Mouse (Mus musculus): ENCODE results near the gene Col16a1. TPM values are rescaled to one million over a fixed set of nuclear protein-coding genes. Genes with fewer than 3 reads are reported as not detected.

Col16a1 gene
- polyA plus RNA-seq, 1 experiment from 2014 or later, result 63.0 TPM

DNA sequence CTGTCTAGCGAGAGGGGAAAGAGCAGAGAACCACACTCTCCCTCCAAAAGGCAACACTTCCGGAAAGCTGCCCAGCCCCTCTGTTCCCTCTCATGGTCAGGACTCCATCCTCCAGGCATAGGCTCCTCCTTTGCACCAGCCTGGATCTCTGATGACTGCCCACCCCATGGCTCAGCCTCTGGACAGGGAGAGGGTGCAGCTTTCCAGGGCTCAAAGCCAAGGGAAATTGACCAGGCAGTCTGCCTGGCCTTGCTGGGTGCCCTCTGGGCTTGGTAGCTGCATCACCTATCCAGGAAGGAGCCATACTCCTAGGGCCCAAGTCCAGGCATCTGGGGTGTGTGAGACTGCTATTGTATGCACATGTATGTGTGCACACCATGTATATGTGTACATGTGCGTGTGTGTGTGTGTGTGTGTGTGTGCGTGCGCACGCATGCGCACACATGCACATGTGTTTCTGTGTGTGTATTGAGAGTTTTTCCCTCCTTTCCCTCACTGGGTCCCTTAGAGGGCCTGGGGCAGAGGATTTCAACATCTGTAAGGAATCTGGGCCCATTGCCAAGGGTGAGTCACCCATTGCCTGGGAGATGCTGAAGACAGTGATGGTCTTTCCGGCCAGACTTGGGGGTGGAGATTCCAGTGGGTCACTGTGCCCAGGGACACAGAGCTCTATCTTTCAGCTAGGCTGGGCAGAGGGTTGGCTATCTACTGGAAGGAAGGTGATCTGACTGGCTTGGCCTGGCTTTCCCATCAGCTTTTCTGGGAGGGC is 2.6 kb downstream of the Col16a1 start:
- H3K4me3 ChIP-seq (replicated peaks), result 0 out of 2 replicates have a peak overlapping the region, but pooled peaks have one; percentile 9
- peak overlapping the region; percentile 81 for H3K4me2 ChIP-seq (replicated peaks)
- H3K4me1 ChIP-seq (replicated peaks), result peaks cover 43% of the 10 kb centered on the region
- H3K27me3 ChIP-seq (replicated peaks), result no peaks in the 10 kb centered on the region
- peaks cover 2% of the 10 kb centered on the region; the same call in 1 of the 2 replicates for H3K36me3 ChIP-seq
- H3K27ac ChIP-seq, result peak overlapping the region; percentile 84
- peak; percentile 58 for ATAC-seq
- H3K9ac ChIP-seq, result peak overlapping the region; percentile 26; the same call in 1 of the 2 replicates
- H3K9me3 ChIP-seq, result no peaks in the 10 kb centered on the region
- 67% methylated on average over 8 of the region's 8 CpGs for WGBS

- Histone ChIP-seq H3K9ac (no peak overlapping the region), H3K4me3 (replicated peaks) (no peak overlapping the region), H3K27ac (no peak overlapping the region), H3K36me3 (peaks cover 2% of the 10 kb centered on the region; the same call in 1 of the 2 replicates), H3K9me3 (no peaks in the 10 kb centered on the region), H3K4me2 (replicated peaks) (no peak overlapping the region), H3K4me1 (replicated peaks) (peaks cover 50% of the 10 kb centered on the region), H3K27me3 (replicated peaks) (no peaks in the 10 kb centered on the region)
- 89% methylated on average over 3 of the region's 3 CpGs for WGBS
- no peak for ATAC-seq
These were observed 4.6 kb downstream of the Col16a1 start for GRCm38 (mm10) chr4:130052283-130052682.

DNA sequence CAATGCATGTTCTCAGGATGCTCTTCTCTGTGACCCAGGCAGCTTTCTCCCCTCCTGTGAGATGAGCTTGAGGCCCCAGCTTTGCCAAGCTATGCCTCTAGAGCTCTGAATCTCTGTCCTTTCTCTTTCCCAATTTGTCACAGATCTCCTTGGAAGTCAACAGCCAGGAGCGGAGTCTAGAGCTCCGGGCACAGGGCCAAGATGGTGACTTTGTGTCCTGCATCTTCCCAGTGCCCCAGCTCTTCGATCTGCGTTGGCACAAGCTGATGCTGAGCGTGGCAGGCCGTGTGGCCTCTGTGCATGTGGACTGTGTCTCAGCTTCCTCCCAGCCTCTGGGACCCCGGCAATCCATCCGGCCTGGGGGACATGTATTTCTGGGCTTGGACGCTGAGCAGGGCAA is 5.5 kb downstream of the Col16a1 start:
- Histone ChIP-seq H3K4me2 (replicated peaks) (no peak overlapping the region), H3K4me1 (replicated peaks) (peaks cover 47% of the 10 kb centered on the region), H3K27ac (no peak overlapping the region), H3K36me3 (peaks cover 2% of the 10 kb centered on the region; the same call in 1 of the 2 replicates), H3K4me3 (replicated peaks) (no peak overlapping the region), H3K9me3 (no peaks in the 10 kb centered on the region), H3K27me3 (replicated peaks) (no peaks in the 10 kb centered on the region), H3K9ac (no peak overlapping the region)
- 82% methylated on average over 9 of the region's 9 CpGs for WGBS
- no peak for ATAC-seq

DNA sequence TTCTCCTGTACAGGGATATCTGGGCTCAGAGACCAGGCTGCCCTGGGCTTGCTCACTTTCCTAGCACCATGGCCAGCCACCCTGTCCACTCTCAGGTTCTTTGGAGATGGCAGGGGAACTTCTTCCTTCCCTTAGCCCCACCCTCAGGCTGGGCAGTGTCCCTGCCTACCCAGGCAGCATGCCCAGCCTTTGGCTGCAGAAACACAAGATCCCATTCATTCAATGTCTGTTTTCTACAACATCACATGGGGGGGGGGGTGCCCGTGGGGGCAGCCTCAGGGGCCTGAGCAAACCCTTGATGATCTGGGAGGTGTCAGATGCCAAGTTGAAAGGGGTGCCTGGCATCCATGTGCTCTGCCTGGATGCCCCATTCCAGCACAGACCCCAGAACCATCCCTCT is 7.1 kb downstream of the Col16a1 start:
- no peak overlapping the region for H3K4me3 ChIP-seq (replicated peaks)
- WGBS, result 50% methylated on average over 1 of the region's 1 CpGs
- H3K36me3 ChIP-seq, result peaks cover 2% of the 10 kb centered on the region; the same call in 1 of the 2 replicates
- H3K9ac ChIP-seq, result no peak overlapping the region
- H3K27me3 ChIP-seq (replicated peaks), result no peaks in the 10 kb centered on the region
- H3K9me3 ChIP-seq, result no peaks in the 10 kb centered on the region
- H3K27ac ChIP-seq, result no peak overlapping the region
- no peak for ATAC-seq
- H3K4me1 ChIP-seq (replicated peaks), result peaks cover 36% of the 10 kb centered on the region
- H3K4me2 ChIP-seq (replicated peaks), result no peak overlapping the region

- H3K27ac ChIP-seq, result peak overlapping the region; percentile 58
- peak; percentile 51 for ATAC-seq
- no peak overlapping the region for H3K4me3 ChIP-seq (replicated peaks)
- H3K9me3 ChIP-seq, result no peaks in the 10 kb centered on the region
- H3K9ac ChIP-seq, result no peak overlapping the region
- no peaks in the 10 kb centered on the region for H3K27me3 ChIP-seq (replicated peaks)
- WGBS, result 66% methylated on average over 14 of the region's 14 CpGs
- H3K4me2 ChIP-seq (replicated peaks), result no peak overlapping the region
- peaks cover 30% of the 10 kb centered on the region for H3K4me1 ChIP-seq (replicated peaks)
- H3K36me3 ChIP-seq, result peaks cover 2% of the 10 kb centered on the region; the same call in 1 of the 2 replicates
These were observed 7.7 kb downstream of the Col16a1 start for GRCm38 (mm10) chr4:130055160-130056010.

GRCm38 (mm10) chr4:130056011-130056322 is 8.3 kb downstream of the Col16a1 start:
- 64% methylated on average over 3 of the region's 3 CpGs for WGBS
- ATAC-seq, result peak; percentile 27
- Histone ChIP-seq H3K4me2 (replicated peaks) (no peak overlapping the region), H3K9me3 (no peaks in the 10 kb centered on the region), H3K4me3 (replicated peaks) (no peak overlapping the region), H3K36me3 (peaks cover 2% of the 10 kb centered on the region; the same call in 1 of the 2 replicates), H3K27me3 (replicated peaks) (no peaks in the 10 kb centered on the region), H3K9ac (no peak overlapping the region), H3K27ac (peak overlapping the region; percentile 58), H3K4me1 (replicated peaks) (peaks cover 24% of the 10 kb centered on the region)

- H3K9ac ChIP-seq, result no peak overlapping the region
- peaks cover 22% of the 10 kb centered on the region for H3K4me1 ChIP-seq (replicated peaks)
- no peaks in the 10 kb centered on the region for H3K27me3 ChIP-seq (replicated peaks)
- no peak for ATAC-seq
- 71% methylated on average over 3 of the region's 3 CpGs for WGBS
- H3K9me3 ChIP-seq, result no peaks in the 10 kb centered on the region
- H3K36me3 ChIP-seq, result peaks cover 2% of the 10 kb centered on the region; the same call in 1 of the 2 replicates
- H3K4me3 ChIP-seq (replicated peaks), result no peak overlapping the region
- peak overlapping the region; percentile 58 for H3K27ac ChIP-seq
- H3K4me2 ChIP-seq (replicated peaks), result no peak overlapping the region
These were observed 8.8 kb downstream of the Col16a1 start for GRCm38 (mm10) chr4:130056471-130056870.

DNA sequence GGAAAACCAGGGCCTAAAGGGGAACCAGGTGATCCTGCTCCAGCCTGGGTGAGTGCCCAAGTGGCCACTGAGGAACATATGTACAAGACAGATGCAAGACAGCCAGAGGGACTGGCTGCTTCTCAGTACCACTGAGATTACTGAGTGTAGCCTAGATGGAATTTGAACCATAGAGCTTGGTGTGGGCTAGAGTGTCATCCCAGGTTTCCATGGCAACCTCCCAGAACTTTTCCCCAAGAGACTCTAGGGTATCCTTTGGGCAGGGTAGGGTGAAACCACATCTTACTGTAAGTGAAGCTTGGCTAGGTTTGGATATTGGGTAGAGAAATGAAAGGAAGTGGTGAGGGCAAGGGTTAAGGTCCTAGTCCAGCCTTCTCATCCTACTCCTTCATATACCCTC is 13.3 kb downstream of the Col16a1 start:
- Histone ChIP-seq H3K27me3 (replicated peaks) (no peaks in the 10 kb centered on the region), H3K36me3 (no peaks in the 10 kb centered on the region), H3K9me3 (no peaks in the 10 kb centered on the region), H3K27ac (no peak overlapping the region), H3K9ac (no peak overlapping the region), H3K4me2 (replicated peaks) (no peak overlapping the region), H3K4me3 (replicated peaks) (no peak overlapping the region), H3K4me1 (replicated peaks) (peaks cover 12% of the 10 kb centered on the region; the same call in 1 of the 2 replicates)
- ATAC-seq, result no peak

DNA sequence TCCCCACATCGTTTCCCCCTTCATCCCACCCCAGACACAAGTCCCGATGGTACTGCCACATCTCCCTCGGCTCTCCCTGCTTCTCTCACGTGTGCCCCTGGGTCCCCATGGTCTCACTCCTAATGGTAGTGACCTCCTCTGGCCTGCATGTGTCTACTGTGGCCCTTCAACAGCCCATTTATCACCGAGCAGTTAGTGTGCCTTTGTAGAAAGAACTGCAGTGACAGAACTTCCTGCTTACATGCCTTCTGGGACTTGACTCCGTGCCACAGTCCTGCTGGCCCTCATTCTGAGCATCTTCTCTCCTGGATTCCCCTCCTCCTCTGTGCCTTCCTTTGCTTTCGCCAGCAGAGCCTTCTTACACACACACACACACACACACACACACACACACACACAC is 15.6 kb downstream of the Col16a1 start:
- 56% methylated on average over 7 of the region's 7 CpGs for WGBS
- Histone ChIP-seq H3K36me3 (no peaks in the 10 kb centered on the region), H3K4me2 (replicated peaks) (no peak overlapping the region), H3K9me3 (no peaks in the 10 kb centered on the region), H3K9ac (no peak overlapping the region), H3K4me1 (replicated peaks) (no peaks in the 10 kb centered on the region), H3K27me3 (replicated peaks) (no peaks in the 10 kb centered on the region), H3K27ac (no peak overlapping the region), H3K4me3 (replicated peaks) (no peak overlapping the region)
- ATAC-seq, result no peak

- 17% methylated on average over 8 of the region's 8 CpGs for WGBS
- Histone ChIP-seq H3K36me3 (no peaks in the 10 kb centered on the region), H3K27me3 (replicated peaks) (no peaks in the 10 kb centered on the region), H3K9ac (no peak overlapping the region), H3K27ac (no peak overlapping the region), H3K9me3 (no peaks in the 10 kb centered on the region), H3K4me3 (replicated peaks) (no peak overlapping the region), H3K4me2 (replicated peaks) (no peak overlapping the region), H3K4me1 (replicated peaks) (no peaks in the 10 kb centered on the region)
- no peak for ATAC-seq
These were observed 19.2 kb downstream of the Col16a1 start for GRCm38 (mm10) chr4:130066816-130067215.

GRCm38 (mm10) chr4:130070523-130070922 is 22.9 kb downstream of the Col16a1 start:
- no peak overlapping the region for H3K27ac ChIP-seq
- no peak for ATAC-seq
- H3K36me3 ChIP-seq, result no peaks in the 10 kb centered on the region
- H3K4me1 ChIP-seq (replicated peaks), result no peaks in the 10 kb centered on the region
- H3K27me3 ChIP-seq (replicated peaks), result no peaks in the 10 kb centered on the region
- 51% methylated on average over 3 of the region's 3 CpGs for WGBS
- H3K9me3 ChIP-seq, result no peaks in the 10 kb centered on the region
- no peak overlapping the region for H3K4me3 ChIP-seq (replicated peaks)
- no peak overlapping the region for H3K4me2 ChIP-seq (replicated peaks)
- no peak overlapping the region for H3K9ac ChIP-seq

GRCm38 (mm10) chr4:130071758-130072157 is 24.1 kb downstream of the Col16a1 start:
- no peak overlapping the region for H3K4me2 ChIP-seq (replicated peaks)
- no peak for ATAC-seq
- WGBS, result 90% methylated on average over 2 of the region's 2 CpGs
- H3K4me1 ChIP-seq (replicated peaks), result no peaks in the 10 kb centered on the region
- no peaks in the 10 kb centered on the region for H3K27me3 ChIP-seq (replicated peaks)
- no peak overlapping the region for H3K4me3 ChIP-seq (replicated peaks)
- no peak overlapping the region for H3K27ac ChIP-seq
- H3K9me3 ChIP-seq, result no peaks in the 10 kb centered on the region
- H3K9ac ChIP-seq, result no peak overlapping the region
- H3K36me3 ChIP-seq, result no peaks in the 10 kb centered on the region
